Mouse (Mus musculus) cerebellum, postnatal 25 days (tissue): ENCODE results near the gene Zbtb8os.

ENCODE experiments used
- DNase-seq, 2 experiments: peaks; one replicate each; pipeline ENCODE4 v3.0.0; 2021; ENCODE audit warnings: mixed read lengths in 2 of 2

Zbtb8os gene

DNA sequence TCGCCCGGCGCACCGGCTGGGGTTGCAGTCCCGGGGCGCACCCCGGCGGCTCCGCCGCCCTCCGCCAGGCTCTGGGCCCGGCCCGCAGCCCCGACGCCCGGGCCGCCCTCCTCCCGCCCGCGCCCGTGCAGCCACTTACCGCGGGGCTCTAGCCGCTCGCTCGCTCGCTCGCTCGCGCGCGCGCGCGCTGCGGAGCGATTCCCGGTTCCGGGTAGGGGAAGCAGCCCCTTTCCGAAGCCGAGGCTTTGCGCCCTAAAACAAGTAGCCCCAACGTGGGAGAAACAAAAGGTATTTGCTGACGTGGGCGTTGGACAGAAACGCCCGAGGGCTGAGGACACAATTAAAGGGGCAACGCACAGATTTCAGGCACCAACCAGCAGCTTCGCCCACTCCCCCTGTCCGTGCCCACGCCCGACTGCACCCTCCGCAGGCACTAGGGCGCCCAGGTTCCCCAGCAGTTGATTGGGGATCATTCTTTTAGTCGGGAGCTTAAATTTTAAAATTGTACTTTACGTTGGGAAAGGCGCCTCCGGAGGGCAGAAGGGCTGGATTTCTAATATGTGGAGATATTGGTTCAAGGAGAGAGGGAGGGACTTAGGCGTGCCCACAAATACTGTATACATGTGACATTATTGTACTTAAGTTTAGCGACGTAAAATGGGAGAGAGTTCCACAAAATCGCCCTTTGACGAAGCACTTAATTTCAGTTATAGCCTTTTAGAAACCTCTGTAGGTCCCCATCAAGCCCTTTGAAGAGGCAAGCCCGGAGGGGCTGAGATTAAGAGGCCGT is 42.3 kb downstream of the Zbtb8os start, which contains the start of gene Zbtb8a:
Gene Zbtb8a, minus strand, starts transcription at position 516 of the 790 bp plus-strand sequence.
- DNase-seq, result peak; percentile 72

DNA sequence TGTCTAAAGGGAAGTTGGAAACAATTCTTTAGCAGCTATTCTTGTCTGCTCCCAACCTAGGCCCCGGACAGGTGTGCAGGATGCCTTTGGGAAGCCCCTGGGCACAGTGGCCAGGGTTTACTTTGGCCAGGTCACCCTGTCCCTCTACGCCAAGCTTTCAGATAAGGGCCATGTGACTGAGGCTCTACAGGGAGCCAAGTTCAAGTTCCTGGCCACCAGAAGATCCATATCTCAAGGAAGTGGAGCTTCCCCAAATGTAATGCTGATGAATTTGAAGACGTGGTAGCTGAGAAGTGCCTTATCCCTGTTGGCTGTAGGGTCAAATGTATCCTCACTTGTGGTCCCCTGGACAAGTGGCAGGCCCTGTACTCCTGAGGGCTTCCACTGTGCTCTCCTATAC is 44.3 kb downstream of the Zbtb8os start:
- DNase-seq, result no peak

DNA sequence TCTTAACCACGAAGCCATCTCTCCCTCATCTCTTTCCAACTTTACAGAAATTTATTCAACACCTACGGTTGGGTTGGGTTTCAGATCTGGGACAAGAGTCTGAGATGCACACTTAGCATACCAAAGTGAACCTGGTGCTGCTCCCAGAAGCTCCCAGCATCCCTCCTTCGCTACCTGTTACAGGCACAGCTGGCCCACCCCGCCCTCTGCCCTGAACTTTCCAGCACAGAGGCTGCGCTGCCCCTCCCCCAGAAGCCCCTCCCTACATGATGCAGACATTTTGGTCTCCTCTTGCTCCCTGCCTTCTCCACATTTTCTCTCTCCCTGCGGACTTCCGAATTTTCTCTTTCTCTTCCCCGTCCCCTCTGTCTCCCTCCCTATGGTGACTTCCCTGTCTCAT is 45.7 kb downstream of the Zbtb8os start:
- DNase-seq, result no peak

DNA sequence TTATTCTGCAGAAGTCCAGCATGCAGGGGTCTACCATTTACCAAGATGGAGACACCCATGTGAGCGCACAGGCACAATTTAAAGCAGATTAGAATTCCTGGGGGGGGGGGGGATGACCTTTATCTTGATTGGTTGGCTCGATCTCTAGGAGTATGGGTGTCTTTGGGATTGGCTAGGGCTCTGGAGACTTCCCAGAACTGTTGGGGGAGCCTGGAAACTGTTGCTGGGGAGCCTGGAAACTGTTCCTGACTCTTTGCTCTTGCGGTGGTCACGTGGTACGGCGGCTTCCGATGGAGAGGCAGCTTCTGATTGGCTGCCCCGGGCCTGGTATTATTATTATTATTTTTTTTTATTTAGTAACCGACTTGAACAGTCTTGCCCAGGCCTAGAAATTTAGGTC is 46.5 kb downstream of the Zbtb8os start:
- DNase-seq, result no peak

DNA sequence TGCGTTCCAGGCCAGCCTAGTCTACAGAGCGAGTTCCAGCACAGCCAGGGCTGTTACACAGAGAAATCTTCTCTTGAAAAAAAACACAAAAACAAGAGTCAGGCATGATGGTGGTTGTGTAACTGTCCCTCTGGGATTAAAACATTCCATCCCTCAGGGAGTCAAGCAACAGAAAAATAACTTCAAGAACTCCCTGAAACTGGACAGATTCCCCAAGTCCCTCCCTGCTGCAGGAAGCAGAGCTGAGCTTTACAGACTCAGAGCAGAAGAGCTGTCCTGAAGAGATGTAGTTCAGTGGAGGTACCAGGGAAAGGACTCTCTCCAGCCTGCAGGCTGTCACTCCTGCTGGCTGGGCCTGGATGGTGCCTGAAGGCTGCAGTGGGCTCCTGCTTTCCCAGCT is 47.0 kb downstream of the Zbtb8os start:
- DNase-seq, result no peak

DNA sequence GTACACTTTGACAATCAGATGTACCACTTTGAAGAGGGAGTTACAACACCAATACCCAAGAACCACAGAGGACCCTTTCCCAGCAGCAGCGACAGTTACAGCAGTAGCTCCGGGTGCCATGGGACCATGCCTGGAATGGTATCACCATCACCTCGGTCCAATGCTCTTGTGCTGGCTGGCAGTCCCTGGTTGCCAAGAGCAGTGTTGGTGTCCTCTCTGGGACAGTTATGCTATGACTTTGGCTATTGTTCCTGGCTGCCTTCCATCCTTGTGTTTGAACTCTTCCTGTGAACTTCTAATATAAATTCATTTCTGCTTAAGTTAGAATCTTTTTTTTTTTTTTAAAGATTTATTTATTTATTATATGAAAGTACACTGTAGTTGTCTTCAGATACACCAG is 48.1 kb downstream of the Zbtb8os start:
- no peak for DNase-seq

DNA sequence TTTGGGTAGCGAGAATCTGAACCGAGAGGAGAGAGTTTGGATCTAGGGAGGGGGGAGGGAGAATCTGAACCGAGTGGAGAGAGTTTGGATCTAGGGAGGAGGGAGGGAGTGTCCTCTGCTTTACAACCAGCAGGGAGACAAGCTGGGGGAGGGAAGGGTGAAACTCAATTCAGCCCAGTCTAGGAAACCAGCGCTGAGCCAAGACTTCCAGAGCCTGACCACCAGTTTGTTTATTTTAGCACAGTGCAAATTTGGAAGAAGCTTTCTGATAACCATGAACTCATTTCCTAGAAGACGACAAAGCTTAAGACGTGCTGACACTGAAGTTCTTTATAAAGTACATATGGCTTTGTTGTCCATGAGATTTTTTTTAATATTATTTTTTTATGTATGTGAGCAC is 48.9 kb downstream of the Zbtb8os start:
- no peak for DNase-seq

DNA sequence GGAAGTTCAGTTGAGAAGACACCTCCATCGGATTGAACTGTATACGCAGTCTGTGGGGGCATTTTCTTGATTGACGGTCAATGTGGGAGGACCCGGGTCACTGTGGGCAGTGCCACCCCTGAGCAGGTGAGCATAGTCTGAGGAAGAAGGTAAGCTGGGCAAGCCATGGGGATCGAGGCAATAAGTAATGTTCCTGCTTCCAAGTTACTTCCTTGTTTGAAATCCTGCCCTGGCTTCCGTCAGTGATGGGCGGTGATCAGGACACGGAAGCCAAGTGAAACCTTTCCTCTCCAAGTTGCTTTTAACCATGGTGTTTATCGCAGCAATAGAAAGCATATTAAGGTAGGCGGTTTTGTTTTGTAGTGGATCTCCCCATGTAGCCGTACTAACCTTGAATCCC is 50.2 kb downstream of the Zbtb8os start:
- no peak for DNase-seq

DNA sequence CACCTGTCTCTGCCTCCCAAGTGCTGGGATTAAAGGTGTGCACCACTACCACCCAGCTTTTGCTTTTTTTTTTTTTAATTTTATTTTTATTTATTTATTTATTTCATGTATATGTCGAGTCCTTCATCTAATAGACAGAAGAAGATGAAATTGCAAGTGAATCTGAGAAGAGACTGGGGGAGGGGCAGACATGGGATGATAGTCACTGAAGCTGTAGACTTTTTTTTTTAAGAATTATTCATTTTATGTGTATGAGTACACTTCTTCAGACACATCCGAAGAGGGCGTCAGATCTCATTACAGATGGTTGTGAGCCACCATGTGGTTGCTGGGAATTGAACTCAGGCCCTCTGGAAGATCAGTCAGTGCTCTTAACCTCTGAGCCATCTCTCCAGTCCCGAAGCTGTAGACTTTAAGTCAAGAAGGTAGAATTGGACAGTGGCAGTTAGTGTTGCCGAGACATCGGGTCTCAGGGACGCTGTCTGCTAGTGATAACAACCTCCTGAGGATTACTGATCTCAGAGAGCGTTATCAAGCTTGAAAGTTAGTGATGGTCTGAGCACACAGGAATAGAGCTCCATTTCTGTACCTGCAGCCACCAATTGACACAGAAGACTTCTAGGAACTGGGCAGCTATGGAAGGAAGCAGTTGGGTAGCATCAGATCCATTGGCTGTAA is 50.9 kb downstream of the Zbtb8os start:
- no peak for DNase-seq

DNA sequence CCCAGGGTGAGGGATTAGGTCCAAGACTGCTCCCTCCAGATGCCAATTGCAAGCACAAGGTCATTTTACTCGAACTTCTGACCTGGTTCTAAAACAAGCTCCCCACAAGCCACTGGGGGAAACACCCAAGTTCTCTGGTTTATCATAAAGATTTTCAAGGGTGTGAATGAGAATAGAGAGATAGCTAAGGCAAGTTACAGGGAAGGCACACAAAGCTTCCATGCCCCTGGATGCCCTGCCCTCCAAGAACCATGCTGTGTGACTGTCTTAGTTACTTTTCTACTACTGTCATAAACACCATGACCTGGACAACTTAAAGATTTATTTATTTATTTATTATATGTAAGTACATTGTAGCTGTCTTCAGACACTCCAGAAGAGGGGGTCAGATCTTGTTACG is 51.5 kb downstream of the Zbtb8os start:
- no peak for DNase-seq

DNA sequence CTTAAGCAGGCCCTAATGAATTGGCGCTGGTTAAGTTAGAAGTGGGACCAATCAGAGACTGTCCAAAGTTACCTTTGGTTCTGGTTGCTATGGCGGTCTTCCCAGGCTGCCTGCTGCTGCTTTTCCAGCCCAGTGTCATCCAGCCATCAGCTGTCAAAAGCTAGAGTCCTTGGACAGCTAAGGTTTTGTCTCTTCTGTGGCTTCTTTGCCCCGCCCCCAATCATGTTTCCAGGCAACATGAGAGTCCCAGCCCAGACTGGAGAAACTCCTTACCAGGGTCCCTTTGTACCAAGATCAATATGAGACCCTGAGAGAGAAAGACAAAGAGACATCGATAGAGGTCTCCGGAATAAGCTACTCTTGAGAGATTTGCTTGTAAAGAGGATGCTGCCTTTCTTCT is 52.9 kb downstream of the Zbtb8os start:
- no peak for DNase-seq

DNA sequence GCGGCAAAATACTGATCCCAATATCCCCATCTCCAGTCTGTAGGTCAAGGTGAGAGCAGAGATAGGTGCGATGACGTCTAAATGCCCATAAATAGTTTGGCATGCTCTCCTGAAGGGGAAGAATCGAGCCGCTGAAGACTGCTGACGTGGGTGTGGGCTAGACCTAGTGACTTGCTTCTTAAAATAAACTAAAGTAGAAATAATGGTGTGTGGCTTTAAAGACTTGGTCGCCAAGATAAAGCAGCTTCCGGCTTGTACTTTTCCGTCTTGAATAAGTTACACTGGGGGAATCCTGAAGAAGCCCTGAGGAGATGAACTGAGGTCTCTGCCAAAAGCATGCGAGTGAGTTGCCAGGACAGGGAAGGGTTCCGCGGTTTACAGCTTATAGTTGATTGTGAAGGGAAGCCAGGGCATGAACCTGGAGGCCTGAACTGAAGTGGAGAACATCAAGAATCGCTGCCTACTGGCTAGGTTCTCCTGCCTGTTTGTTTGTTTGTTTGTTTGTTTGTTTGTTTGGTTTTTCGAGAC is 54.8 kb downstream of the Zbtb8os start:
- DNase-seq, result no peak

DNA sequence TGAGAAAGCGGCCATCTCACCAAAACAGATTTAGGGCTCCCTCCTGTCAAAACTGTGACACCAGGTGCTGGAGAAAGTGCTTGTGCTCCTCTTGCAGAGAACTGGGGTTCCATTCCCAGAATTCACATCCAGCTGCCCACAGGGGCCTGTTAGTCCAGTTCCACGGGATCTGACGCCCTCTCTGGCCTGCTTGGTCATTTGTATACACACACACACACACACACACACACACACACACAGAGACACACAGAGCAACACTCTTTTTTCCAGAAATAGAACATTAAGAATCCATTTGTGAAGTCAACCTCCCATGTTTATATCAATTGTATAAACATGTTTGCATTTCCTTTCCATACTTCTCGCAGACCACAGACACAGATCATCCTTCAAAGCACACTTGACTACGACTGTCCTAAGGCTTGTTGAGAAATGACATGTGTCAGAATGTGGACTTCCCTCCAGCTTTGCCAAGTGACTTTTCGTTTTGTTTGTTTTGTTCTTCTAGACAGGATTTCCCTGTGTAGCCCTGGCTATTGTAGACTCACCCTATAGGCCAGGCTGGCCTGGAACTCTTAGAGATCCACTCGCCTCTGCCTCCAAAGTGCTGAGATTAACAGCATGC is 55.6 kb downstream of the Zbtb8os start:
- no peak for DNase-seq

DNA sequence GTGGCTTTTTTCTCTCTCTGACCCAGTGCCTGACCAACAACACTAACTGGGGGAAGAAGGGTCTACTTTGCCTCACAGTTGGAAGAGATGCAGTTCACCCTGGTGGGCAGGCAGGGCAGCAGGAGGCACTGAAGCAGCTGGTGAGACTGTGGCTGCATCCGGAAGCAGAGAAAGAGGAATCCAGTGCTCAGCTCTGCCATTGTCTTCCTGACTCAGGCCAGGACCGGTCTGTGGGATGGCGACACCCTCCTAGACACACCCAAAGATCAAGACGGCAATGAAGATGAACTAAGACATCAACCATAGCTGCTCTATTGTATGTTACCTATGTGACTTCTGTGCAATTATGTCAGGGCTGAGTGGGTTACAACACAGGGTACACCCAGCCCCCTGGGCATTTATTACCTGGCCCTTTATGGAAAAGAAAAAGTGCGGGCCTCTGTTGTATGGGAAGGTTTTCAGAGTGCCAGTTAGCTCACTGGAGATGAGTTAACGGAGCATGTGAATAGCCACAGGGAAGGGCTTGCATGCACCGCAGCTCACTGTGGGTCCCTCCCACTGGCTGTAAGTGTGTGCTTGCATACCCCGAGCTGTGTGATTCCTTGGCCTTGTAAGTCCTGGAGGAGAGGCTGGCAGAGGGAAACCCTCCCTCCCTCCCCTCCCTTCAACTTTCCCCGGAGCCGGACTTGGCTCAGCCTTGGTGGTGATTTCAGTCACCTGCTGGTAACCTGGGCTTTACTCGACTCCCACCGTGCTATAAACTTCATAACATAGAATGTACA is 58.8 kb downstream of the Zbtb8os start:
- DNase-seq, result no peak

DNA sequence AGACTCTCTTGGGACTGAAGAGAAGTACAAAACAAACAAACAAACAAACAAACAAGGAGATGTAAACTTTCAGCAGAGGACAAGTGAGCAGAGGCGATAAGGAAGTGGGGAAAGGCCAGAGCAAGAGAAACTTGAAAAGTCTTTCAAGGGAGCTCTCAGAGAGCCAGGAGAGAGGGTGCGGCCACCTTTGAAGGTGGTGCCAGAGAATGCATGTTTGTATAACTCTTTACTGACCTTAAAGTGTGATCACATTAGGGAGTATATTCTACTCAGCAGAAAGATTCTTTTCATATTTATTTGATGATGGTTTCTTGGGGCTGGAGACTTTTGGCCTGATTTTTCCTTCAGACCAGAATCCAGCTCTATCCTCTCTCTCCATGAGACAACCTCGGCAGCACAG is 61.5 kb downstream of the Zbtb8os start:
- DNase-seq, result no peak

DNA sequence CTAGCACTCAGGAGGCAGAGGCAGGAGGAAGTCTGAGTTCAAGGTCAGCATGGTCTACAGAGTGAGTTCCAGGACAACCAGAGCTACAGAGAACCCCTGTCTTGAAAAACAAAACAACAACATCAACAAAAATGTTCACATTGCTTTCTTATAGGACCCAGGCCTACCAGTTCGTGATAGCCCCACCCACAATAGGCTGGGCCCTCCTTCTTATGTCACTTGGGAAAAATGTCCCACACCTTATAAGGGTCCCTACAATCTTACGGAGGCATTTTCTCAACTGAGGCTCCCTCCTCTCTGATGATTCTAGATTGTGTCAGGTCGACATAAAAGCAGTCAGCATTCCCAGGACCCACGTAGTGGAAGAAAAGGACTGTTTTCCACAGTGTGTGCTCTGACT is 64.3 kb downstream of the Zbtb8os start:
- DNase-seq, result no peak
